Mouse (Mus musculus) heart, embryonic 10.5 days (tissue): ENCODE data around the gene Calhm2. TPM values are rescaled to one million over a fixed set of nuclear protein-coding genes. Genes with fewer than 3 reads are reported as not detected.

Experiments
- DNase-seq: peaks from one replicate; pipeline ENCODE4 v3.0.0-alpha.2; 2017; ENCODE audit warnings: low spot score
- H3K27ac ChIP-seq: fragments of 300-500 bp; sonication (generic); 2 replicates; pipeline ENCODE4 v1.5.1; 2016; ENCODE audit warnings: mild to moderate bottlenecking
- H3K27me3 ChIP-seq: fragments of 300-500 bp; sonication (generic); 2 replicates; pipeline ENCODE4 v1.6.1; 2016; ENCODE audit warnings: mild to moderate bottlenecking; ENCODE audit not compliant: poor library complexity, insufficient read depth, severe bottlenecking
- H3K36me3 ChIP-seq: fragments of 300-500 bp; sonication (generic); 2 replicates; pipeline ENCODE4 v1.6.1; 2016; ENCODE audit warnings: mild to moderate bottlenecking, moderate library complexity
- H3K4me1 ChIP-seq: fragments of 300-500 bp; sonication (generic); 2 replicates; pipeline ENCODE4 v1.6.1; 2016; ENCODE audit warnings: mild to moderate bottlenecking
- H3K4me3 ChIP-seq: fragments of 300-500 bp; sonication (generic); 2 replicates; pipeline ENCODE4 v1.5.1; 2016; ENCODE audit warnings: mild to moderate bottlenecking, moderate library complexity
- H3K9me3 ChIP-seq: fragments of 300-500 bp; sonication (generic); 2 replicates; pipeline ENCODE4 v1.6.1; 2016; ENCODE audit warnings: mild to moderate bottlenecking, moderate library complexity
- WGBS: fragments of 180-500 bp; shearing (Covaris S2); methylation state at CpG from one replicate; pipeline ENCODE4 v1.1.7; 2016; 5-methylcytosine and 5-hydroxymethylcytosine counted together
- polyA plus RNA-seq: library from polyadenylated mRNA; unstranded; fragments of >200 nt; fragmentation: Nextera tagmentation; extraction: Ambion mirVana; gene quantifications from 2 replicates; pipeline ENCODE4 v1.2.1, GENCODE M21; 2016

The Calhm2 gene
- polyA plus RNA-seq, 1 experiment from 2014 or later: 3.8 TPM

GRCm38 (mm10) chr19:47104641-47105271 is 33.3 kb downstream of the Calhm2 start:
- no peak overlapping the region for H3K27ac ChIP-seq
- H3K4me1 ChIP-seq: no peaks in the 10 kb centered on the region
- H3K9me3 ChIP-seq: no peaks in the 10 kb centered on the region
- peaks cover 100% of the 10 kb centered on the region for H3K36me3 ChIP-seq
- no peaks in the 10 kb centered on the region for H3K27me3 ChIP-seq
- H3K4me3 ChIP-seq: no peak overlapping the region
- 88% methylated on average over 9 of the region's 9 CpGs for WGBS
- DNase-seq: no peak

GRCm38 (mm10) chr19:47101080-47101479 is 37.0 kb downstream of the Calhm2 start:
- H3K36me3 ChIP-seq: peaks cover 100% of the 10 kb centered on the region
- H3K4me1 ChIP-seq: no peaks in the 10 kb centered on the region
- H3K27me3 ChIP-seq: no peaks in the 10 kb centered on the region
- 75% methylated on average over 5 of the region's 5 CpGs for WGBS
- no peaks in the 10 kb centered on the region for H3K9me3 ChIP-seq
- no peak for DNase-seq
- H3K27ac ChIP-seq: no peak overlapping the region
- H3K4me3 ChIP-seq: no peak overlapping the region

- peaks cover 52% of the 10 kb centered on the region for H3K36me3 ChIP-seq
- H3K4me3 ChIP-seq: peak within 1 kb of the TSS; percentile 96
- H3K4me1 ChIP-seq: peaks cover 21% of the 10 kb centered on the region; the same call in 1 of the 2 replicates
Observed at GRCm38 (mm10) chr19:47090550-47091156, 47.4 kb downstream of the Calhm2 start, which contains the start of the genes Usmg5 and Pdcd11. Gene Usmg5, minus strand, starts transcription at chr19:47090647. Gene Pdcd11, plus strand, starts transcription at chr19:47090768.

GRCm38 (mm10) chr19:47089718-47090525 is 48.2 kb downstream of the Calhm2 start:
- H3K9me3 ChIP-seq: no peaks in the 10 kb centered on the region
- DNase-seq: no peak
- peak overlapping the region; percentile 97 for H3K27ac ChIP-seq
- 1% methylated on average over 36 of the region's 36 CpGs for WGBS
- H3K27me3 ChIP-seq: no peaks in the 10 kb centered on the region
- H3K36me3 ChIP-seq: peaks cover 52% of the 10 kb centered on the region
- H3K4me1 ChIP-seq: peaks cover 21% of the 10 kb centered on the region; the same call in 1 of the 2 replicates
- peak overlapping the region; percentile 96 for H3K4me3 ChIP-seq

More at GRCm38 (mm10) chr19:47090550-47091156, 47.4 kb downstream of the Calhm2 start, which contains the start of the genes Usmg5 and Pdcd11:
- Histone ChIP-seq H3K9me3 (no peaks in the 10 kb centered on the region), H3K27ac (peak within 1 kb of the TSS; percentile 97), H3K27me3 (no peaks in the 10 kb centered on the region)
- DNase-seq: peak; percentile 98
- WGBS: under 1% methylated on average over 56 of the region's 56 CpGs

GRCm38 (mm10) chr19:47088226-47088625 is 49.9 kb downstream of the Calhm2 start:
- peaks cover 21% of the 10 kb centered on the region; the same call in 1 of the 2 replicates for H3K4me1 ChIP-seq
- no peak overlapping the region for H3K27ac ChIP-seq
- no peak overlapping the region for H3K4me3 ChIP-seq
- H3K9me3 ChIP-seq: no peaks in the 10 kb centered on the region
- no peak for DNase-seq
- no peaks in the 10 kb centered on the region for H3K27me3 ChIP-seq
- H3K36me3 ChIP-seq: peaks cover 54% of the 10 kb centered on the region
- 89% methylated on average over 3 of the region's 3 CpGs for WGBS

GRCm38 (mm10) chr19:47067924-47068611 is 70.0 kb downstream of the Calhm2 start:
- H3K27me3 ChIP-seq: no peaks in the 10 kb centered on the region; the same call in 1 of the 2 replicates
- under 1% methylated on average over 72 of the region's 72 CpGs for WGBS
- H3K4me1 ChIP-seq: peaks cover 11% of the 10 kb centered on the region; the same call in 1 of the 2 replicates
- peak; percentile 96 for DNase-seq
- H3K9me3 ChIP-seq: no peaks in the 10 kb centered on the region
- peak overlapping the region; percentile 96 for H3K27ac ChIP-seq
- peaks cover 23% of the 10 kb centered on the region for H3K36me3 ChIP-seq
- H3K4me3 ChIP-seq: peak overlapping the region; percentile 100

- peak; percentile 99 for DNase-seq
- H3K4me1 ChIP-seq: peaks cover 11% of the 10 kb centered on the region; the same call in 1 of the 2 replicates
Observed at GRCm38 (mm10) chr19:47067096-47067882, 70.8 kb downstream of the Calhm2 start, which contains the start of gene Taf5. Gene Taf5, plus strand, starts transcription at chr19:47067746.

GRCm38 (mm10) chr19:47065860-47066259 is 72.2 kb downstream of the Calhm2 start:
- Histone ChIP-seq H3K27me3 (no peaks in the 10 kb centered on the region; the same call in 1 of the 2 replicates), H3K9me3 (no peaks in the 10 kb centered on the region), H3K36me3 (peaks cover 2% of the 10 kb centered on the region; the same call in 1 of the 2 replicates), H3K4me3 (no peak overlapping the region), H3K4me1 (peaks cover 11% of the 10 kb centered on the region; the same call in 1 of the 2 replicates), H3K27ac (no peak overlapping the region)
- no peak for DNase-seq
- 83% methylated on average over 3 of the region's 3 CpGs for WGBS

More at GRCm38 (mm10) chr19:47067096-47067882, 70.8 kb downstream of the Calhm2 start, which contains the start of gene Taf5:
- 13% methylated on average over 43 of the region's 49 CpGs for WGBS
- Histone ChIP-seq H3K4me3 (peak within 1 kb of the TSS; percentile 100), H3K9me3 (no peaks in the 10 kb centered on the region), H3K36me3 (peaks cover 16% of the 10 kb centered on the region), H3K27ac (peak within 1 kb of the TSS; percentile 96), H3K27me3 (no peaks in the 10 kb centered on the region; the same call in 1 of the 2 replicates)

- no peaks in the 10 kb centered on the region for H3K27me3 ChIP-seq
- no peaks in the 10 kb centered on the region for H3K4me1 ChIP-seq
- H3K4me3 ChIP-seq: no peak overlapping the region
- no peak for DNase-seq
- H3K36me3 ChIP-seq: no peaks in the 10 kb centered on the region
- 75% methylated on average over 1 of the region's 1 CpGs for WGBS
- H3K27ac ChIP-seq: no peak overlapping the region
- H3K9me3 ChIP-seq: no peaks in the 10 kb centered on the region
Observed at GRCm38 (mm10) chr19:47057684-47058083, 80.4 kb downstream of the Calhm2 start.
